Mouse (Mus musculus) cerebellum, adult 11-12 months (tissue): ENCODE measurements around the gene Ston2.
"Not testable (repeated sequence)": the region's sequence is repeated elsewhere in the genome, so short reads cannot be mapped to it uniquely, and the experiment has no call there.

Experiments used
- DNase-seq: peaks from one replicate; pipeline ENCODE4 v3.0.0; 2022

The Ston2 gene

GRCm38 (mm10) chr12:91748241-91748865 is 39.8 kb downstream of the Ston2 start:
- no peak for DNase-seq

GRCm38 (mm10) chr12:91746839-91747238 is 41.3 kb downstream of the Ston2 start:
- DNase-seq: not testable (repeated sequence)

GRCm38 (mm10) chr12:91745758-91746290 is 42.4 kb downstream of the Ston2 start:
- no peak for DNase-seq

GRCm38 (mm10) chr12:91744091-91744490 is 44.1 kb downstream of the Ston2 start:
- no peak for DNase-seq

GRCm38 (mm10) chr12:91742916-91743315 is 45.3 kb downstream of the Ston2 start:
- no peak for DNase-seq

- no peak for DNase-seq
These were observed 49.8 kb downstream of the Ston2 start for GRCm38 (mm10) chr12:91738381-91738780.

GRCm38 (mm10) chr12:91736221-91736980 is 51.8 kb downstream of the Ston2 start:
- no peak for DNase-seq

- no peak for DNase-seq
These were observed 53.8 kb downstream of the Ston2 start for GRCm38 (mm10) chr12:91734246-91735027.

- no peak for DNase-seq
These were observed 55.3 kb downstream of the Ston2 start for GRCm38 (mm10) chr12:91732729-91733448.

- DNase-seq: no peak
These were observed 62.0 kb downstream of the Ston2 start for GRCm38 (mm10) chr12:91726202-91726601.

GRCm38 (mm10) chr12:91723912-91724311 is 64.3 kb downstream of the Ston2 start:
- DNase-seq: no peak

- no peak for DNase-seq
These were observed 69.1 kb downstream of the Ston2 start for GRCm38 (mm10) chr12:91719134-91719533.

- DNase-seq: no peak
These were observed 72.5 kb downstream of the Ston2 start for GRCm38 (mm10) chr12:91715686-91716085.

GRCm38 (mm10) chr12:91713358-91713757 is 74.8 kb downstream of the Ston2 start:
- no peak for DNase-seq

GRCm38 (mm10) chr12:91711655-91712054 is 76.5 kb downstream of the Ston2 start:
- no peak for DNase-seq

GRCm38 (mm10) chr12:91710876-91711275 is 77.3 kb downstream of the Ston2 start:
- no peak for DNase-seq

GRCm38 (mm10) chr12:91709634-91710033 is 78.6 kb downstream of the Ston2 start:
- no peak for DNase-seq

- no peak for DNase-seq
These were observed 79.0 kb downstream of the Ston2 start for GRCm38 (mm10) chr12:91709232-91709631.

GRCm38 (mm10) chr12:91707807-91708206 is 80.4 kb downstream of the Ston2 start:
- DNase-seq: no peak

GRCm38 (mm10) chr12:91703533-91703932 is 84.7 kb downstream of the Ston2 start:
- no peak for DNase-seq

- DNase-seq: no peak
These were observed 85.4 kb downstream of the Ston2 start for GRCm38 (mm10) chr12:91702829-91703228.

- DNase-seq: no peak
These were observed 88.6 kb downstream of the Ston2 start for GRCm38 (mm10) chr12:91699451-91700141.
